Mouse (Mus musculus): ENCODE data around the gene Bdkrb2.

Gene Bdkrb2

GRCm38 (mm10) chr12:105546538-105546937 lies 16.5 kb upstream of the Bdkrb2 start:
- DNase-seq (ENCODE audit: low read depth, low spot score) = no peak

GRCm38 (mm10) chr12:105547151-105547550 lies 15.9 kb upstream of the Bdkrb2 start:
- DNase-seq (ENCODE audit: low read depth, low spot score) = no peak

- no peak for DNase-seq (ENCODE audit: low read depth, low spot score)
Observed at GRCm38 (mm10) chr12:105548001-105548400, 15.0 kb upstream of the Bdkrb2 start.

GRCm38 (mm10) chr12:105548881-105549280 lies 14.1 kb upstream of the Bdkrb2 start:
- DNase-seq (ENCODE audit: low read depth, low spot score) = no peak

- no peak for DNase-seq (ENCODE audit: low read depth, low spot score)
Observed at GRCm38 (mm10) chr12:105549835-105550802, 12.9 kb upstream of the Bdkrb2 start.

- DNase-seq (ENCODE audit: low read depth, low spot score) = no peak
Observed at GRCm38 (mm10) chr12:105551551-105551989, 11.5 kb upstream of the Bdkrb2 start.

- no peak for DNase-seq (ENCODE audit: low read depth, low spot score)
Observed at GRCm38 (mm10) chr12:105554151-105554772, 8.8 kb upstream of the Bdkrb2 start.

- DNase-seq (ENCODE audit: low read depth, low spot score) = no peak
Observed at GRCm38 (mm10) chr12:105555172-105555571, 7.9 kb upstream of the Bdkrb2 start.

GRCm38 (mm10) chr12:105557250-105557925 lies 5.6 kb upstream of the Bdkrb2 start:
- no peak for DNase-seq (ENCODE audit: low read depth, low spot score)

GRCm38 (mm10) chr12:105561007-105561534 lies 2.0 kb upstream of the Bdkrb2 start:
- no peak for DNase-seq (ENCODE audit: low read depth, low spot score)

GRCm38 (mm10) chr12:105562056-105562820 lies 788 bp upstream of the Bdkrb2 start:
- no peak for DNase-seq (ENCODE audit: low read depth, low spot score)

- DNase-seq (ENCODE audit: low read depth, low spot score) = no peak
Observed at GRCm38 (mm10) chr12:105563726-105564275, 775 bp downstream of the Bdkrb2 start.

GRCm38 (mm10) chr12:105565221-105565620 lies 2.2 kb downstream of the Bdkrb2 start:
- DNase-seq (ENCODE audit: low read depth, low spot score) = no peak

GRCm38 (mm10) chr12:105571867-105572266 lies 8.8 kb downstream of the Bdkrb2 start:
- no peak for DNase-seq (ENCODE audit: low read depth, low spot score)

GRCm38 (mm10) chr12:105572622-105573021 lies 9.6 kb downstream of the Bdkrb2 start:
- no peak for DNase-seq (ENCODE audit: low read depth, low spot score)

GRCm38 (mm10) chr12:105574356-105574755 lies 11.3 kb downstream of the Bdkrb2 start:
- no peak for DNase-seq (ENCODE audit: low read depth, low spot score)

GRCm38 (mm10) chr12:105580490-105580889 lies 17.5 kb downstream of the Bdkrb2 start:
- DNase-seq (ENCODE audit: low read depth, low spot score) = no peak

GRCm38 (mm10) chr12:105582486-105582885 lies 19.5 kb downstream of the Bdkrb2 start:
- DNase-seq (ENCODE audit: low read depth, low spot score) = no peak

- DNase-seq (ENCODE audit: low read depth, low spot score) = no peak
Observed at GRCm38 (mm10) chr12:105583484-105583883, 20.5 kb downstream of the Bdkrb2 start.

- DNase-seq (ENCODE audit: low read depth, low spot score) = peak; percentile 67
Observed at GRCm38 (mm10) chr12:105584851-105585250, 21.8 kb downstream of the Bdkrb2 start.

- no peak for DNase-seq (ENCODE audit: low read depth, low spot score)
Observed at GRCm38 (mm10) chr12:105587526-105587925, 24.5 kb downstream of the Bdkrb2 start.
